Mouse (Mus musculus) heart, postnatal 0 days (tissue): ENCODE measurements around the gene Sox6. TPM values are rescaled to one million over a fixed set of nuclear protein-coding genes. Genes with fewer than 3 reads are reported as not detected.

Experiments
- ATAC-seq: fragments of 200-750 bp; cut with Nextera tagmentation; 2 replicates; pipeline ENCODE4 v1.8.0; 2017; ENCODE audit warnings: low read depth, moderate number of reproducible peaks, moderate library complexity; ENCODE audit not compliant: insufficient read depth
- DNase-seq: peaks from one replicate; pipeline ENCODE4 v3.0.0-alpha.2; 2016; ENCODE audit warnings: low spot score
- H3K27ac ChIP-seq: fragments of 300-500 bp; sonication (generic); 2 replicates; pipeline ENCODE4 v1.5.1; 2014; ENCODE audit warnings: low read depth, mild to moderate bottlenecking
- H3K27me3 ChIP-seq: fragments of 300-500 bp; sonication (generic); 2 replicates; pipeline ENCODE4 v1.6.1; 2014; ENCODE audit warnings: low read length, mixed read lengths; ENCODE audit not compliant: control insufficient read depth, insufficient read depth
- H3K36me3 ChIP-seq: fragments of 300-500 bp; sonication (generic); replicated peaks from 2 replicates; pipeline ENCODE4 v1.6.1; 2014; ENCODE audit warnings: low read length, mixed read lengths; ENCODE audit not compliant: control insufficient read depth, insufficient read depth
- H3K4me1 ChIP-seq: fragments of 300-500 bp; sonication (generic); 2 replicates; pipeline ENCODE4 v1.6.1; 2014; ENCODE audit warnings: antibody characterized with exemption; ENCODE audit not compliant: control insufficient read depth, insufficient read depth
- H3K4me2 ChIP-seq: fragments of 300-500 bp; sonication (generic); 2 replicates; pipeline ENCODE4 v1.6.1; 2014; ENCODE audit warnings: low read depth, mild to moderate bottlenecking, low read length, moderate library complexity
- H3K4me3 ChIP-seq: fragments of 300-500 bp; sonication (generic); 2 replicates; pipeline ENCODE4 v1.5.1; 2014; ENCODE audit warnings: low read depth, low read length
- H3K9ac ChIP-seq: fragments of 300-500 bp; sonication (generic); replicated peaks from 2 replicates; pipeline ENCODE4 v1.6.1; 2014; ENCODE audit warnings: low read depth, low read length, mixed read lengths
- H3K9me3 ChIP-seq: fragments of 300-500 bp; sonication (generic); replicated peaks from 2 replicates; pipeline ENCODE4 v1.6.1; 2016; ENCODE audit warnings: low read length; ENCODE audit not compliant: control insufficient read depth
- CTCF ChIP-seq: IDR thresholded peaks from 2 replicates; pipeline ENCODE4 v1.5.1; 2016; ENCODE audit warnings: antibody characterized with exemption, control low read depth, low read depth
- EP300 ChIP-seq: IDR thresholded peaks from 2 replicates; pipeline ENCODE4 v1.6.1; 2016; ENCODE audit warnings: antibody characterized with exemption, low read depth
- WGBS: fragments of 180-500 bp; shearing (Covaris S2); extraction: QIAGEN DNeasy Blood & Tissue Kit; methylation state at CpG from one replicate; pipeline ENCODE4 v1.1.7; 2014; 5-methylcytosine and 5-hydroxymethylcytosine counted together
- polyA plus RNA-seq: library from polyadenylated mRNA; unstranded; fragments of >200 nt; fragmentation: Nextera tagmentation; extraction: Ambion mirVana; gene quantifications from 2 replicates; pipeline ENCODE4 v1.2.1, GENCODE M21; 2015
- total RNA-seq: library from RNA; depleted of rRNA; stranded (reverse); fragments of >200 nt; gene quantifications from 2 replicates; pipeline ENCODE4 v1.2.3, GENCODE M21; 2014; ENCODE audit warnings: low replicate concordance

The Sox6 gene
- total and polyA plus RNA-seq, 2 experiments from 2014 or later, result 23.4 to 68.5 TPM

GRCm38 (mm10) chr7:116030597-116031387, 7.8 kb downstream of the Sox6 start:
- 0 out of 2 replicates have a peak, but pooled peaks cover 3% of the 10 kb centered on the region for H3K27me3 ChIP-seq
- H3K4me3 ChIP-seq, result peak overlapping the region; percentile 69
- WGBS, result 11% methylated on average over 26 of the region's 26 CpGs
- peak overlapping the region; percentile 82 for H3K9ac ChIP-seq
- no peaks in the 10 kb centered on the region for H3K36me3 ChIP-seq
- H3K27ac ChIP-seq, result peak overlapping the region; percentile 95
- H3K4me1 ChIP-seq, result no peaks in the 10 kb centered on the region
- ATAC-seq (peak; percentile 69), DNase-seq (peak; percentile 86)
- no peak for TF ChIP-seq CTCF
- TF ChIP-seq EP300, result 0 out of 2 replicates have a peak, but pooled peaks have one; percentile 48
- H3K9me3 ChIP-seq, result no peaks in the 10 kb centered on the region
- peak overlapping the region; percentile 83 for H3K4me2 ChIP-seq

DNA sequence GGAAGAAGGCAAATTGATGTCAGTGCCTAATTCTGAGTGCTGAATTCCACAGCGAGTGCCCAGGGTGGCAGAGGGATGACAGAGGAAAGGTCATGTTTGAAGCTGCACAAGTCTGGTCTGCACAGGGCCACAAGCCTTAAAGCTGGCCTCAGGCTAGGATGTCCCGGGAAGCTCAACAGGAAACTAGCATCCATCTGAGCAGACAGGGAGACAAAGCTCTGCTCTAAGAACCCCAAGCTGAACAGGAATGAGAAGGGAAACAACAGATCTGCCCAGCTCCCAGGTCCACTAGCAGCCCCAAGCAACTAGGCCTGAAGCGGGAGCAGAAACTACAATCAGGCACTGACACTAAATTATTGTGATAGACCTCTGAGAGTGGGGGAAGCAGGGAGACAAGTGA, 8.6 kb downstream of the Sox6 start:
- H3K27me3 ChIP-seq, result no peaks in the 10 kb centered on the region
- peak overlapping the region; percentile 82 for H3K9ac ChIP-seq
- H3K36me3 ChIP-seq, result no peaks in the 10 kb centered on the region
- peak overlapping the region; percentile 95 for H3K27ac ChIP-seq
- H3K4me3 ChIP-seq, result peak overlapping the region; percentile 69
- H3K4me2 ChIP-seq, result peak overlapping the region; percentile 83
- no peaks in the 10 kb centered on the region for H3K9me3 ChIP-seq
- TF ChIP-seq EP300, result no peak
- no peak for TF ChIP-seq CTCF
- ATAC-seq (no peak), DNase-seq (no peak)
- H3K4me1 ChIP-seq, result no peaks in the 10 kb centered on the region
- WGBS, result 40% methylated on average over 3 of the region's 3 CpGs

GRCm38 (mm10) chr7:116002726-116003125, 35.9 kb downstream of the Sox6 start:
- no peaks in the 10 kb centered on the region for H3K9me3 ChIP-seq
- ATAC-seq (no peak), DNase-seq (no peak)
- H3K9ac ChIP-seq, result no peak overlapping the region
- no peak overlapping the region for H3K4me3 ChIP-seq
- WGBS, result 81% methylated on average over 4 of the region's 4 CpGs
- TF ChIP-seq CTCF (no peak), EP300 (no peak)
- 0 out of 2 replicates have a peak, but pooled peaks cover 13% of the 10 kb centered on the region for H3K4me1 ChIP-seq
- H3K4me2 ChIP-seq, result no peak overlapping the region
- H3K27me3 ChIP-seq, result no peaks in the 10 kb centered on the region
- no peak overlapping the region for H3K27ac ChIP-seq
- no peaks in the 10 kb centered on the region for H3K36me3 ChIP-seq

- no peaks in the 10 kb centered on the region for H3K9me3 ChIP-seq
- TF ChIP-seq EP300 (no peak), CTCF (no peak)
- no peaks in the 10 kb centered on the region for H3K27me3 ChIP-seq
- H3K9ac ChIP-seq, result no peak overlapping the region
- WGBS, result 76% methylated on average over 2 of the region's 2 CpGs
- no peaks in the 10 kb centered on the region; the same call in 1 of the 2 replicates for H3K4me1 ChIP-seq
- no peak for ATAC-seq
- H3K4me2 ChIP-seq, result no peak overlapping the region
- H3K36me3 ChIP-seq, result no peaks in the 10 kb centered on the region
- no peak overlapping the region for H3K27ac ChIP-seq
- no peak for DNase-seq
- no peak overlapping the region for H3K4me3 ChIP-seq
Observed at GRCm38 (mm10) chr7:115988109-115988779, 50.4 kb downstream of the Sox6 start.

- H3K9ac ChIP-seq, result no peak overlapping the region
- no peak overlapping the region for H3K4me3 ChIP-seq
- H3K27me3 ChIP-seq, result no peaks in the 10 kb centered on the region
- TF ChIP-seq CTCF, result no peak
- TF ChIP-seq EP300, result no peak
- no peak for ATAC-seq
- no peaks in the 10 kb centered on the region for H3K9me3 ChIP-seq
- H3K27ac ChIP-seq, result no peak overlapping the region
- WGBS, result 80% methylated on average over 6 of the region's 6 CpGs
- H3K36me3 ChIP-seq, result no peaks in the 10 kb centered on the region
- H3K4me1 ChIP-seq, result no peaks in the 10 kb centered on the region; the same call in 1 of the 2 replicates
- no peak overlapping the region for H3K4me2 ChIP-seq
- no peak for DNase-seq
Observed at GRCm38 (mm10) chr7:115985716-115986115, 52.9 kb downstream of the Sox6 start.
